Mouse (Mus musculus) naive thymus-derived CD4-positive, alpha-beta T cell, adult 5 months (primary cell): ENCODE data around the gene G3bp1. TPM values are rescaled to one million over a fixed set of nuclear protein-coding genes. Genes with fewer than 3 reads are reported as not detected.

Experiments
- polyA plus RNA-seq: library from polyadenylated mRNA; unstranded; fragments of 100-300 nt; shearing (Covaris generic); gene quantifications from one replicate; pipeline ENCODE4 v1.2.1, GENCODE M21; 2017

The G3bp1 gene
- polyA plus RNA-seq: 150 TPM

GRCm38 (mm10) chr11:55469048-55469843, at the start of gene G3bp1:
Gene G3bp1, plus strand, starts transcription at chr11:55469685.

GRCm38 (mm10) chr11:55422978-55423377, 46.5 kb upstream of the G3bp1 start, which contains the start of gene Sparc:
Gene Sparc, minus strand, starts transcription at chr11:55423183.

GRCm38 (mm10) chr11:55461019-55461645, 8.4 kb upstream of the G3bp1 start, which contains the start of gene Atox1:
Gene Atox1, minus strand, starts transcription at chr11:55461239.

Other genes starting within 250 kb of the G3bp1 start
- not detected for gene Fat2, start 133.1 kb upstream of the G3bp1 start, polyA plus RNA-seq
- gene Sparc, start 46.5 kb upstream of the G3bp1 start, polyA plus RNA-seq: not detected
- 107 TPM for gene Atox1, start 8.4 kb upstream of the G3bp1 start, polyA plus RNA-seq
- not detected for gene Glra1, start 138.5 kb downstream of the G3bp1 start, polyA plus RNA-seq